13 mouse cellular contexts compared by ENCODE assay signal in the genomic region with DNA sequence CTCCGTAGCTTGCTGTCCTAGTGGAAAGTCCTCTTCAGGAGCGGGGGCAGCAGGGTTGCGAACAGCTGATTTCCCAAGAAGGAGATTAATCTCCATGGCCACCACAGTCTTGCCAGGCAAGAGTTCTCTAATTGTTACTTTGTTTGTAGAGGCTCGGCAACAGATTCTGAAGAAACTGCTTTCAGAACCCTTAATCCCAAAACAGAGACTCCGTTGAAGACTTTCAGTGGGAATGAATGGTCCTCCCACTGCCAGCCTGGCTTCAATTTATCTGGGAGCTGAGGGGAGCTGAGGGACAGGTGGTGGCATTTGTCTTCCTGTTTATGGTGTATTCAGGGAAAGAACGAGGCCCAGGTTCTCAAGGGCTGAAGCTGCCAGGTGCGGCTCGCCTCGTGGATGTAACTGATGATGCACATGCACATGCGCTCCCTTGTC.
DNase-seq lines count a peak whose midpoint lies in the region; ATAC-seq and TF ChIP-seq lines count a peak whose summit lies in the region.
"Had no signal": no experiment of that assay in that cellular context is flagged by ENCODE, and none has a peak within 500 bp of the region (broad histone marks: within the 10 kb centered on the region; RNA-seq: fewer than 3 reads in every experiment).

No protein-coding gene starts in this region.

- no peaks in the 10 kb centered on the region for H3K9me3 ChIP-seq in midbrain, embryonic 14.5 days (ENCODE audit: control insufficient read depth, low read length)
- H3K9me3 ChIP-seq in lung, postnatal 0 days (ENCODE audit: low read length) = no peaks in the 10 kb centered on the region
- H3K9me3 ChIP-seq: G1E; lung, embryonic 15.5 days had no signal

- TF ChIP-seq CTCF in brain, embryonic 14.5 days (IDR thresholded peaks at IDR 0.05; ENCODE audit: borderline replicate concordance, extremely low read depth, insufficient read depth, insufficient read length) = no peak
- TF ChIP-seq CTCF in lung, postnatal 0 days (IDR thresholded peaks at IDR 0.05) = no peak

- no peak overlapping the region for H3K4me3 ChIP-seq in midbrain, embryonic 14.5 days (replicated peaks; ENCODE audit: low read depth, low read length)
- no peak overlapping the region for H3K4me3 ChIP-seq in lung, postnatal 0 days (ENCODE audit: low read depth, low read length)
- H3K4me3 ChIP-seq: gastrocnemius, adult 2 months; lung, embryonic 15.5 days; myocyte had no signal

- WGBS in midbrain, embryonic 14.5 days = 19% methylated on average over 10 of the region's 10 CpGs
- WGBS in lung, postnatal 0 days = 68% methylated on average over 10 of the region's 10 CpGs

- H3K9ac ChIP-seq in midbrain, embryonic 14.5 days (replicated peaks; ENCODE audit: low read length) = no peak overlapping the region
- no peak overlapping the region for H3K9ac ChIP-seq in lung, postnatal 0 days (replicated peaks; ENCODE audit: low read depth)
- H3K9ac ChIP-seq: lung, embryonic 15.5 days had no signal

- ATAC-seq in midbrain, embryonic 14.5 days (ENCODE audit: low FRiP score, low TSS enrichment) = peak; percentile 39; the same call in 1 of the 2 replicates
- no peak for ATAC-seq in lung, postnatal 0 days
- ATAC-seq in granulocyte monocyte progenitor cell, adult 5-6 weeks (replicated peaks; ENCODE audit: poor library complexity, severe bottlenecking) = no peak

- peak overlapping the region; percentile 54 for H3K27ac ChIP-seq in midbrain, embryonic 14.5 days (replicated peaks; ENCODE audit: low read depth, low read length)
- no peak overlapping the region for H3K27ac ChIP-seq in lung, postnatal 0 days (ENCODE audit: low read length)
- H3K27ac ChIP-seq: gastrocnemius, adult 2 months; lung, embryonic 15.5 days had no signal

- peak; percentile 75 for DNase-seq in brain, embryonic 14.5 days (ENCODE audit: low read depth)
- DNase-seq in cerebellum, adult 8-10 months = peak; percentile 47
- DNase-seq in layer of hippocampus, adult 8-10 months (ENCODE audit: low spot score in 2 of 2) = peak; percentile 66 to 75
- peak; percentile 58 for DNase-seq in midbrain, embryonic 14.5 days
- DNase-seq in gastrocnemius, adult 18-20 months (ENCODE audit: low spot score) = no peak
- DNase-seq in lung, postnatal 0 days (ENCODE audit: low spot score) = no peak
- DNase-seq: adrenal gland, postnatal 10 days; gastrocnemius, adult 2 months; heart, postnatal 36 days had no signal

- no peaks in the 10 kb centered on the region for H3K36me3 ChIP-seq in midbrain, embryonic 14.5 days (ENCODE audit: control insufficient read depth, insufficient read depth, low read length)
- no peaks in the 10 kb centered on the region for H3K36me3 ChIP-seq in lung, postnatal 0 days (ENCODE audit: insufficient read depth, low read length)
- H3K36me3 ChIP-seq: G1E; lung, embryonic 15.5 days had no signal

- H3K27me3 ChIP-seq in midbrain, embryonic 14.5 days (ENCODE audit: control insufficient read depth, insufficient read depth, low read length) = no peaks in the 10 kb centered on the region
- no peaks in the 10 kb centered on the region for H3K27me3 ChIP-seq in lung, postnatal 0 days (replicated peaks; ENCODE audit: insufficient read depth, low read length)
- H3K27me3 ChIP-seq: lung, embryonic 15.5 days had no signal

- TF ChIP-seq POLR2A in brain, embryonic 14.5 days (IDR thresholded peaks at IDR 0.05; ENCODE audit: borderline replicate concordance, extremely low read depth, insufficient read depth, insufficient read length, poor library complexity, severe bottlenecking) = no peak

- 0 out of 2 replicates have a peak, but pooled peaks cover 6% of the 10 kb centered on the region for H3K4me1 ChIP-seq in midbrain, embryonic 14.5 days (ENCODE audit: control insufficient read depth, insufficient read depth, low read length)
- H3K4me1 ChIP-seq in lung, postnatal 0 days (ENCODE audit: insufficient read depth, low read depth, low read length) = no peaks in the 10 kb centered on the region
- H3K4me1 ChIP-seq: lung, embryonic 15.5 days had no signal

- no peak for TF ChIP-seq EP300 in lung, postnatal 0 days (IDR thresholded peaks at IDR 0.05)

- no peak overlapping the region for H3K4me2 ChIP-seq in midbrain, embryonic 14.5 days (ENCODE audit: low read length)
- no peak overlapping the region for H3K4me2 ChIP-seq in lung, postnatal 0 days (replicated peaks; ENCODE audit: low read depth, low read length)
- H3K4me2 ChIP-seq: lung, embryonic 15.5 days had no signal

Comparison
In these comparisons a context has a peak if more than half of its experiments do, and no peak if none do; other contexts are left out.
1. DNase-seq: peak in brain, embryonic 14.5 days (single experiment), cerebellum, adult 8-10 months (single experiment), layer of hippocampus, adult 8-10 months (2 of 2) and midbrain, embryonic 14.5 days (single experiment); none in gastrocnemius, adult 18-20 months (single experiment) and lung, postnatal 0 days (single experiment).